Mouse (Mus musculus) c-Kit-positive CD71-negative TER-119-negative erythroid progenitor cells, embryonic 14.5 days (primary cell): ENCODE results near the gene Akap13.
"Not testable (repeated sequence)": the region's sequence is repeated elsewhere in the genome, so short reads cannot be mapped to it uniquely, and the experiment has no call there.

Experiments used
- DNase-seq: peaks from one replicate; pipeline ENCODE4 v3.0.0-alpha.2; 2013; ENCODE audit warnings: low read depth

Akap13 gene

DNA sequence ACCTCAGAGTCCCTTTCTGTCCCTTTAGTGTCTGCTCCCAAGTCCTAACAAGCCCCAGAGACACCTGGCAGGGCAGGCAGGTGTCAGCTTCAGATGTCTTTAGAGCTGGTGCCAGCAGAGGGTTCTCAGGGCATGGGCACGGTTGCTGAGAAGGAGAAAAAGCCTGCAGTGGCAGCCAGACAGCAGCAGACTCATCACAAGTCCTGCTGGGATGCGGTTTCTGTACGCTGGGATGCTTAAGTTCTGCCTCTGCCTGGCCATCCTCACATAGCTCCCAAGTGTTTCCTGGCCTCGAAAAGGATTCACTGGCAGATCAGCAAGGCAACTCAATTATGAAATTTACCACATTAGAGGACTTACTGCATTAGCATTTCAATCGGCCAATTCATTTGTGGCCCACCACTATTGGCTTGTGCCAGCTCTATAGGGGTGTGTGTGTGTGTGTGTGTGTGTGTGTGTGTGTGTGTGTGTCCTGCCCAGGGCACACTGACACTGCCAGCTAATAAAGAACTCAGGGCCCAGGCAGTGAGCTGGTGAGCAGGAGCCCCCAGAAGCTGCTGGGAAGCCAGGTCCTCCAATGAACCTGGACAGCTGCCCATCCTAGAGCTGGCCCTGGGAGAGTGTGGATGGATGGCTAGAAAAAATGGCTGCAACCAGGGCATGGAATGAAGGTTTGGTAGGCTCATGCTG, 311.9 kb downstream of the Akap13 start:
- not testable (repeated sequence) for DNase-seq

DNA sequence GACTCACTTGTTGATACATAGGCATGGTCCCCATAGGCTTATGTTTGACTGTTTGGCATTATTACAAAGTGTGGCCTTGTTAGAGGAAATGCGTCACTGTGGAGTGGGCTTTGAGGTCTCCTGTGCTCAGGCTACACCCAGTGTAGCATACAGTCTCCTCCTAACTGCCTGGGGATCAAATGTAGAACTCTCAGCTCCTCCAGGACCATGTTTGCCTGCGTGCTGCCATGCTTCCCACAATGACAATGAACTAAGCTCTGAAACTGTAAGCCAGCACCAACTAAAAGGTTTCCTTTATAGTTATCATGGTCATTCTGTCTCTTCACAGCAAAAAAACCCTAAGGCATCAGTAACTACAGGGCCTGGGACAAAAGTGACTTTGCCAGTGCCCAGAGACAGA, 312.8 kb downstream of the Akap13 start:
- DNase-seq = no peak

DNA sequence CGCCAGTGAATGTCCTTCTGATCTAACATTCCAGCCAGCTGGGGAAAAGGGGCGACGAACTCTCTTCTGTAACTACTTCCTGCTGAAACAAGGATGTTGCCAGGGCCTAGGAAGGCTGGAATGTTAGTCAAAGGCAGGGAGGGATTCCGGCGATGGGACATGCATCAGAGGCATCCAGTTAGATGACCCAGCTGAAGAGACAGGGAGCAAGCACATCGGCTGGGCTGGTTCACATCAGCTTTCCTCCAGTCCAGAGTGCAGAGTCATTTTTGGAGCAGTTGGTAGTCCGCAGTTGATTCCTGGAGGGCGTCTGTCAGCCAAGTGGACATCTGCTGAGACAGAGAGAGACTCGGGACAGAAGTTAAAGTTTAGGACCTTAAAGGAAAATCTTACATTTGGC, 314.6 kb downstream of the Akap13 start:
- no peak for DNase-seq

DNA sequence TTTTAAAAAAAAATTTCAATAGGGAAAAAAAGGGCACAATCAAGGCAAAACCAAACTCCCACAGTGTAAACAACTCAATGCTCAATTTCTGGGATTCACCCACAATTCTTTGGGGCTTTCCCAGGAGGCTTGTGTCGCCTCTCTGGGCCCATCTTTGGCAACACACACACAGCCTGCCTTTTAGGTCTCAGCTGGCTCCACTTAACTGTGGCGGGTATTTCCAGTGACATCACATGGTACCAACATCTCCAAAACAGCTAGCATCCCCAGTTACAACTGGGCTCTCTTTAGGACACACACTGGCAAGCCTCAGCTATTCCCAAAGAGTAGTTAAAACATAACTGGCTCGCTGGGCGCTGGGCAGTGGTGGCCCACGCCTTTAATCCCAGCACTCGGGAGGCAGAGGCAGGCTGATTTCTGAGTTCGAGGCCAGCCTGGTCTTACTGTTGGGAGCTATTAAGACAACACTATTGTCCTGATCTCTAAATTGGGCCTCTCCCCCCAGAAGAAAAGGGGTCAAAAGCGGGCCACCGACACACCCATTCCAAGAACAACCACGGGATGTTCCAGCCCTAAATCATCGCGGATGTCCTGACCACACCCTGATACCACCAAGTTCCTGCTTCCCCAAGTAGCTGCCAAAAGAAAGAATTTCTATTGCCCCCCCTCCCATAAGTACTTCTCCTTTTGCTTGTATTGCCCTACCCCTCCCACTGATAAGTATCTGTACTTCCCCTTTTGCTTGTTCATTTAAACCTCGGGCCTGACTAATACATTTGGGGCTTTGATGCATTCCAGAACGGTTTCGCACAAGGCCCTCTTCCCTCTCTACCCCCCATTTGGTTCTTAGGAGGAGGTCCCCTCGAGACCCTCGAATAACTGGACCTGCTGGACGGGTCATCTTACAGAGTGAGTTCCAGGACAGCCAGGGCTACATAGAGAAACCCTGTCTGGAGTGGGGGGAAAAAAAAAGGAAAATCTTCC, 319.1 kb downstream of the Akap13 start:
- DNase-seq = not testable (repeated sequence)

DNA sequence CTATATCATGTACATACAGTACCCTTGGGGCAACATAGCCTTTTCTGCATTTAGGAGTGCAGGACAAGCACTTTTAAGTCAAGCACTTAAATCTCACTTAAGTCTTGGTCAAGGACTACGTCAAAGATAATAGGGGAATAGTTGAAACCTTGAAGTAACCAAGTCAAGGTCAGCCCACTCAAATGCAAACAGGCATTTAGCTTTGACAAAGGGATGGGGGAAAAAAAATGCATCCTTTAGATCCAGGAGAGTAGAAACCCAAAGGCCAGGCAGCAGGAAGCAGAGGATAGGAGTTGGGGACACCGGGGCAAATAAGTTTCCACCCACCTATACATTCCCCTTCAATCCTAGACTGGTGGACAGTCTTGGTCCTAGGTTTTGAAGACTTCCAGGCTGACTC, 322.7 kb downstream of the Akap13 start:
- DNase-seq = no peak

DNA sequence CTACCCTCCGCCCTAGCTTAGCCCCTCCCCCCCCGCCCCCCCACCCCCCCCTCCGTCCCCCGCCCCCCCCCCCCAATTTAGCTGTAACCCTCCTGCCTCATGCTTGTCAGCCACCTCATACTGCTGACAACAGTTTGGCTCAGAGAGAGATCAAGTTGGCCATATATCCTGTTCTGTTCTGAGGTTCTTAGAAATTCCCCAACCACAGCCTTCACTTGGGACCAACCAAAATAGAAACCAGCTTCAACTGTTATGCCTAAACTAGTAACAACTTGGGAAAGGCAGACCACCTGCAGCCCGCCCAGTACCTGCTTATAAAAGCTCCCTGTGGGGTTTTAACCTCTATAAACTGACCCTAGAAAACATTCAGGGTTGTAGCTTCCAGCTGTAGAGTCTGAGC, 325.5 kb downstream of the Akap13 start:
- no peak for DNase-seq

DNA sequence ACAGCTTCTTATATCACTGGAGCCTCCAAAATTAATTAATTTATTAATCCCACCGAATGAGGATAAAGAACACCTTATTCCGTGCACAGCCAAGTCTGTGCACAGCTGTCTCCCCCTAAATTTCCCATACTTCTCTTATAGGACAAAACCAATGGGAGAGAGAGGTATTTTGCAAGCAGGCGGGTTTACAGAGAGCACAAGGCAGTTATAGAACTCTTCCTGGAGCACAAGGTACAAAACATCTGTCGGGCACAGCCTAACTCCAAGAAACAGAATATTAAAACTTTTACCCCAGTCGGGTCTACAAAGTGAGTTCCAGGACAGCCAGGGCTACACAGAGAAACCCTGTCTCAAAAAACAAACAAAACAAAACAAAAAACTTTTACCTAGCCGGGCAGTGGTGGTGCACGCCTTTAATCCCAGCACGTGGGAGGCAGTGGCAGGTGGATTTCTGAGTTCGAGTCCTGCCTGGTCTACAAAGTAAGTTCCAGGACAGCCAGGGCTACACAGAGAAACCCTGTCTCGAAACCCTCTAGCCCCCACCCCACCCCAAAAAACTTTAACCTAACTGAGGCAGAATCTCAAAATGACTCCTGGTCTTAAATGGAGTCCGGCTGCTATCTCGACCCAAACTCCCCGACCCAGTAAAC, 326.1 kb downstream of the Akap13 start:
- no peak for DNase-seq

DNA sequence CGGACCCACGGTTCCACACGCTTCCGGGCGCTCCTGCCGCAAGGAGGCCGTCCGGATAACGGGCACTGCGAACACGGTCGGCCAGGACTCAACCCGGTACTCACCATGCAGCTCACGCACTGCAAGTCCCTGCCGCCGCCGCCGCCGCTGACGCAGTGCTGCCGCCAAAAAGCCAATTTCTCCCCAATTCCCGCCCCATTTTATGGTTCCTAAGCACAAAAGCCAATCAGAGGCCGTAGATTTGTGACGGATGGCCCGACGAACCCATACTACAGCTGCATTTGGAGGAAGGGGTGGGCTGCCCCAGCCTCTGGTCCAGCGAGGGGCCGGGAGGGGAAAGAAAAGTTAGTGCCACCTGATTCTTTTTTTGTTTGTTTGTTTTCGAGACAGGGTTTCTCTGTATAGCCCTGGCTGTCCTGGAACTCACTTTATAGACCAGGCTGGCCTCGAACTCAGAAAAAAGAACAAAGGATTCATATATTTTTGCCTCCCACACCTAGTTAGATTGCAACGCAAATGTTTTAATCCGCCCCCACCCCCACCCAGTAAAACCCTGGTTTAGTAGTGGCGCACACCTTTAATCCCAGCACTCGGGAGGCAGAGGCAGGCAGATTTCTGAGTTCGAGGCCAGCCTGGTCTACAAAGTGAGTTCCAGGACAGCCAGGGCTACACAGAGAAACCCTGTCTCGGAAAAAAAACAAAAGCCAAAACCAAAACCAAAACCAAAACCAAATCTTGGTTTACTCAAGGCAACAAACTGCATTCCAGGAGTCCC, 326.8 kb downstream of the Akap13 start:
- peak; percentile 89 for DNase-seq

- DNase-seq = no peak
Observed at GRCm38 (mm10) chr7:75782723-75783011, 327.3 kb downstream of the Akap13 start.

- no peak for DNase-seq
Observed at GRCm38 (mm10) chr7:75785388-75786328, 330.3 kb downstream of the Akap13 start.

DNA sequence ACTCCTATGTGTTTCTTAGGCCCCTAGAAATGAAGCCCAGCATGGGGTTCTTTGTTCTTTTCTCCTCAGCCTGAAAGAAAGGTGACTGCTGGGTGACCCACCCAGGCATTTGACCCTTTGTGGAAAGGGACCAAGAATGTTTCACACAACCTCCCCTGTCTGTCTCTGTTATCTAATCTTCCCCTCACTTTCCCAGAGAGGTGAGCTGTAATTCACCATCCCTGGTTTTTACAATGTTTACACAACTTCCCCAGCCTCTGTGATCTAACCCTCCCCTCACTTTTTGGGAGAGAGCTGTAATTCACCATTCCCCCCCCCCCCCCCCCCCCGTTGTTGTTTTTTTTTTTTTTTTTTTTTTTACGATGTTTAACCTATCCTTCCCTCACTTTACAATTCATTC, 331.5 kb downstream of the Akap13 start:
- no peak for DNase-seq

DNA sequence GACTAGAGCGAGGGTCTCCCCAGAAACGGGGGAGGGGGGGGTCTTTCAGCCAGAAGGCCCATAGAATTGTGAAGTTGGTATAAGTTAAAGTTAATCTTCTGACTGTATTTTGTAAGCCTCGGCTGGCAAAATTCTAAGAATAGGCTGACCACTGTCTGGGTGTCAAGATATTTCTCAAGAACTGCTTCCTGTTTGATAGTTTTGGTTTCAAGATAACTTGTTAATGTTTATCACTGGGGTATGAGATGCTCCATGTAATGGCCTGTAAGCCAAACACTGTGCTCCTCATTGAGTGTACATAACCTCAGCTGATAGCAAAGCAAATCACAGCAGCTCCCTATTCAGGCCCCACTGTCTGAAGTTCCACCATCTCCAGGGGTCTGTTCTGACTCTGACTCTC, 332.0 kb downstream of the Akap13 start:
- no peak for DNase-seq

DNA sequence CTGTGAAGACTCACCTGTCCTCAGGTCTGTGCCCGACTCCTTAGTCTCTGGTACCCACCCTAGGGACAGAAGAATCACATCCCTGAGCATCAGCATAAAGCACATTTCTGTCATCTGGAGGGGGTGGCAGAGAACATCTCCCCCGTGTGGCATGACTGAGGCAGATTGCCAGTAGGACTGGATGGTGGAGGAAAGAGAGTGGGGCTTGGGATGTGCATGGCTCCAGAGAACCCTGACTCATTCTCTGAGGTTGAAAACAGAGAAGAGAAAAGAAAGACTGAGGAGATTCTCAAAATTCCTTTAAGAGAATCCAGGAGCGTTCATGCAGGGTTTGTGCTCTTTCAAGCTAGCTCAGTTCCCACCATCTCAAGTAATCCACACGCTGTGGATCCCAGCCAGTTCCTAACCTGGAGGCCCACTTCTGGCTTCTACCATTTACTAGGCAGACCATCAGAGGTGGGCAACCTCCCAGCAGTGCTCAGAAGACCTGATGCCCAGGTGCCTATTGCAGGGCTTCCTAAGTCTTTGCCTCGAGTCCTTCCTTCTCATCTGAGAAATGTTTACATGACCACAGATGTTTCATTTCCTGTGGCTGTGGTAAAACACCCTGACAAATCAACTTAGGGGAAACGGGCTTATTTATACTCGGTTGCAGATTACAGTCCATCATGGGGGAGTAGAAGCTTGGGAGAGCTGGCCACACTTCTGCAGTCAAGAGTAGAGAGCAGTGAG, 332.9 kb downstream of the Akap13 start:
- DNase-seq = not testable (repeated sequence)

- DNase-seq = not testable (repeated sequence)
Observed at GRCm38 (mm10) chr7:75788801-75789135, 333.4 kb downstream of the Akap13 start.

GRCm38 (mm10) chr7:75789746-75790145, 334.4 kb downstream of the Akap13 start:
- DNase-seq = no peak

GRCm38 (mm10) chr7:75791092-75791837, 335.9 kb downstream of the Akap13 start:
- not testable (repeated sequence) for DNase-seq

- DNase-seq = no peak
Observed at GRCm38 (mm10) chr7:75793091-75793490, 337.8 kb downstream of the Akap13 start.

DNA sequence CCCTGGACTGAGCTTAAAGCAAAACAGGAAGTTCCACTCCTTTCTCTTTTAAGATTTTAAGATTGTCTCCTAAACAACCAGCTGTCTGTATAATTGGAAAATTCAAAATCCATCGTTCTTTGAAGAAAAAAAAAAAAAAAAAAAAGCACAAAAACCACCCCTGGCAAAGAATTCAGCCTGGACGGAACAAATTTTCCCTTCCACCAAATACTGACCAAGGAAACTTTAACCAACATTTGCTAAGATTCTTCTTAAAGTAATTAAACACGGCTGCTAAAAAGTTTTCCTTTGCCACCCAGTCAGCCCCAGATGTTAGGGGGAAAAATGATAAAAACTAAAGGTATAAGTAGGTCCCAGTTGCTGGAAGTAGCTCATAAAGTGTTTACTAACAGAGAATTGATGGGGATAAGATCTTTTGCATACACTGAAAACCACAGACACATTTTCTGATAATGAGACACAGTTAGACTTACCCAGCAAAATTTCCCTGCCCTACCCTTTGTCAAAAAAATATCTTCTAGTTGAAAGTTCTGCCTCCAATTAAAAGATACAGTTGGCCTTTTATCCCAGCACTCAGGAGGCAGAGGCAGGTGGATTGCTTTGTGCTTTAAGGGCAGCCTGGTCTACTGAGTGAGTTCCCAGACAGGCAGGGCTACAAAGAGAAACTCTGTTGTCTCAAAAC, 338.5 kb downstream of the Akap13 start:
- DNase-seq = no peak

DNA sequence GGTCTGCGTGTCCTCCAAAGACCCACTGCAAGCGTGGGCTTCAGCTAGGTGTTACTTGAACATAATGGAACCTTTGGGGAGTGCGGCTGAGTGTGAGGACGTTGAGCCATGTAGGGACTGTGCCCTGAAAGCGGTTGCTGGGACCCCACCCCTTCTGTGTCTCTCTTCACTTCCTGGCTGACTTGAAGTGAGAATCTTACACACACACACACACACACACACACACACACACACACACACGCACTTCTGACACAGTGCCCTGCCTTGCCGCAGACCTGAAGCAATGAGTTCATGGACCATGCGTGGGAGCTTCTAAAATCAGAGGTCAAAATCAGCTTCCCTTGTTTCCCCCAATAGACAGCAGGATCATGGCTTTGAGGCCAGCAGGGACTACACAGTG, 339.8 kb downstream of the Akap13 start:
- DNase-seq = no peak
